18 mouse cellular contexts compared by ENCODE assay signal in the genomic region with DNA sequence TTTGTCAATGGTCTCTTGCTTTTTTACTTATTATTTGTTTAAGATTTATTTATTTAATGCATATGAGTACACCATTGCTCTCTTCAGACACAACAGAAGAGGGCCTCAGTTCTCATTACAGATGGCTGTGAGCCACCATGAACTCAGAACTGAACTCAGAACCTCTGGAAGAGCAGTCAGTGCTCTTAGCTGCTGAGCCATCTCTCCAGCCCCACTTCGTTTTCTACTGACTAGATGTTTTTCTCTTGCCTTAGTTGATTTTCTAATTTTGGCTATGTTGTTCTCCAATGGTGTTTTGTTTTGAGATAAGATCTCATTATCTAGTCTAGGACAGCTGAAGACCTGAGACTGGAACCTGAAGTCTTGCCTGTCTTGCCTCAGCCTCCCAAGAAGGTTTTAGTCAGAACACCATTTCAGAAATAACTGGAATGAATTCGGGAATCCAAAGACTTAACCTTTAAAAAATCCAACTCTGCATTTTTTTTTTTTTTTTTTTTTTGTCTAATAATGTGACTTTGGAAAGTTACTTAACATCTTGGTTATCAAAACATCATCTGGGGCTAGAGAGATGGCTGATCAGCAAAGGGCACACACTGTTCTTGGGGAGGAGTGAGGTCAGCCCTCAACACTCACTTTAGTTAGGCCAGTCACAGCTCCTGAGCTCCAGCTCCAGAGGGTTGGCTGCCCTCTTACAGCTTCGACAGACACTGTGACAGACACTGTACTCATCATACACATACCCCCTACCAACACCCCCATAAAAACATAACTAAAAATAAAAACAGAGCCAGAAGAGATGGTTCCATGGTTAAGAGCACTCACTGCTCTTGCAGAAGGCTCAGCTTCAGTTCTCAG. TPM values are rescaled to one million over a fixed set of nuclear protein-coding genes. Genes with fewer than 3 reads are reported as not detected.
A peak's percentile ranks its signal among the peaks of the same experiment; 100 is the strongest.
DNase-seq lines count a peak whose midpoint lies in the region; ATAC-seq and TF ChIP-seq lines count a peak whose summit lies in the region.
"Had no signal": no experiment of that assay in that cellular context is flagged by ENCODE, and none has a peak within 500 bp of the region (broad histone marks: within the 10 kb centered on the region; RNA-seq: fewer than 3 reads in every experiment).

No protein-coding gene starts in this region.

- H3K4me1 ChIP-seq in erythroblast, embryonic 14.5 days (ENCODE audit: control insufficient read depth): peaks cover 61% of the 10 kb centered on the region
- H3K4me1 ChIP-seq in lung, embryonic 14.5 days (ENCODE audit: insufficient read depth): no peaks in the 10 kb centered on the region
- peaks cover 6% of the 10 kb centered on the region; the same call in 1 of the 2 replicates for H3K4me1 ChIP-seq in embryonic facial prominence, embryonic 14.5 days (ENCODE audit: control insufficient read depth, insufficient read depth, low read length)

- H3K9me3 ChIP-seq in erythroblast, embryonic 14.5 days (ENCODE audit: control insufficient read depth, low read length): no peaks in the 10 kb centered on the region
- H3K9me3 ChIP-seq in lung, embryonic 14.5 days (ENCODE audit: low read depth, low read length): no peaks in the 10 kb centered on the region
- no peaks in the 10 kb centered on the region for H3K9me3 ChIP-seq in embryonic facial prominence, embryonic 14.5 days (ENCODE audit: control insufficient read depth, low read length)
- H3K9me3 ChIP-seq: forebrain, embryonic 12.5 days had no signal

- H3K36me3 ChIP-seq in erythroblast, embryonic 14.5 days (ENCODE audit: control insufficient read depth): peaks cover 20% of the 10 kb centered on the region
- H3K36me3 ChIP-seq in lung, embryonic 14.5 days (ENCODE audit: insufficient read depth): peaks cover 9% of the 10 kb centered on the region; the same call in 1 of the 2 replicates
- peaks cover 4% of the 10 kb centered on the region; the same call in 1 of the 2 replicates for H3K36me3 ChIP-seq in embryonic facial prominence, embryonic 14.5 days (ENCODE audit: control insufficient read depth, insufficient read depth, low read length)

- DNase-seq in lung, embryonic 14.5 days: no peak
- no peak for DNase-seq in lung, postnatal 36 days
- DNase-seq in embryonic facial prominence, embryonic 14.5 days (ENCODE audit: low spot score): no peak
- peak; percentile 57 for DNase-seq in skeletal muscle tissue, adult 2 months (ENCODE audit: low read depth, low spot score)
- no peak for DNase-seq in left cerebral cortex, adult 2 months (ENCODE audit: extremely low spot score in 1 of 2, low spot score in 2 of 2)
- no peak for DNase-seq in ovary, postnatal 36 days (ENCODE audit: low spot score)
- DNase-seq: cerebellum, adult 8-10 months; gastrocnemius, postnatal 14 days had no signal

- H3K27ac ChIP-seq in lung, embryonic 14.5 days (ENCODE audit: low read depth): no peak overlapping the region
- H3K27ac ChIP-seq in embryonic facial prominence, embryonic 14.5 days (replicated peaks; ENCODE audit: low read depth, low read length): no peak overlapping the region
- H3K27ac ChIP-seq in left cerebral cortex, adult 2 months: no peak overlapping the region
- H3K27ac ChIP-seq: forebrain, embryonic 12.5 days had no signal

- H3K4me3 ChIP-seq in erythroblast, embryonic 14.5 days (replicated peaks): peak overlapping the region; percentile 35
- no peak overlapping the region for H3K4me3 ChIP-seq in lung, embryonic 14.5 days (ENCODE audit: low read depth, low read length)
- no peak overlapping the region for H3K4me3 ChIP-seq in embryonic facial prominence, embryonic 14.5 days (ENCODE audit: low read depth, low read length)
- no peak overlapping the region for H3K4me3 ChIP-seq in left cerebral cortex, adult 2 months

- intact Hi-C loops in left cerebral cortex, adult 2 months (cut with DNase I): no loop called here

- H3K27me3 ChIP-seq in erythroblast, embryonic 14.5 days (ENCODE audit: control insufficient read depth): no peaks in the 10 kb centered on the region
- no peaks in the 10 kb centered on the region for H3K27me3 ChIP-seq in lung, embryonic 14.5 days (ENCODE audit: insufficient read depth, low read length)
- no peaks in the 10 kb centered on the region for H3K27me3 ChIP-seq in embryonic facial prominence, embryonic 14.5 days (replicated peaks; ENCODE audit: control insufficient read depth, insufficient read depth, low read length)
- H3K27me3 ChIP-seq: forebrain, embryonic 12.5 days had no signal

- 67% methylated on average over 3 of the region's 3 CpGs for whole genome bisulfite sequencing in lung, embryonic 14.5 days
- WGBS in embryonic facial prominence, embryonic 14.5 days: 76% methylated on average over 3 of the region's 3 CpGs

- peak overlapping the region; percentile 83; the same call in 1 of the 2 replicates for H3K4me2 ChIP-seq in lung, embryonic 14.5 days
- H3K4me2 ChIP-seq in embryonic facial prominence, embryonic 14.5 days (ENCODE audit: low read depth, low read length): 0 out of 2 replicates have a peak overlapping the region, but pooled peaks have one; percentile 8

- no peak for ATAC-seq in erythroblast, adult 5-6 weeks (replicated peaks; ENCODE audit: low FRiP score, poor library complexity, severe bottlenecking)
- ATAC-seq in lung, embryonic 14.5 days (ENCODE audit: insufficient read depth): no peak
- no peak for ATAC-seq in embryonic facial prominence, embryonic 14.5 days (ENCODE audit: low read depth)
- ATAC-seq: intestine, embryonic 16.5 days; midbrain, embryonic 16.5 days had no signal

- H3K9ac ChIP-seq in lung, embryonic 14.5 days: no peak overlapping the region
- no peak overlapping the region for H3K9ac ChIP-seq in embryonic facial prominence, embryonic 14.5 days (ENCODE audit: low read depth, low read length)
- H3K9ac ChIP-seq: forebrain, embryonic 12.5 days had no signal

- no peak for TF ChIP-seq CTCF in lung, embryonic 14.5 days (IDR thresholded peaks at IDR 0.05; ENCODE audit: low read depth)
- TF ChIP-seq CTCF in left cerebral cortex, adult 2 months (IDR thresholded peaks at IDR 0.05): no peak

RNA-seq across cellular contexts. Expression of gene Samhd1, which starts 2.2 kb away (rescaled TPM):
- polyA plus RNA-seq in erythroblast, embryonic 14.5 days (2012): 0.75 and 1.0 TPM in 2 replicates
- total RNA-seq in erythroblast, adult 5-6 weeks (2015; ENCODE audit: low replicate concordance): 69.9 and 105 TPM in 2 replicates
- 81.6 and 89.4 TPM in 2 replicates for total RNA-seq in erythroblast, adult 5-6 weeks (2017; ENCODE audit: low replicate concordance)
- polyA plus RNA-seq in lung, embryonic 14.5 days (2014; fragmentation: Nextera tagmentation; extraction: Ambion mirVana): 36.2 and 37.0 TPM in 2 replicates
- 23.6 and 24.0 TPM in 2 replicates for polyA plus RNA-seq in embryonic facial prominence, embryonic 14.5 days (2014; fragmentation: Nextera tagmentation; extraction: Ambion mirVana)
- total RNA-seq in left cerebral cortex, adult 2 months (2021): 10 to 100 TPM; 12.7 to 12.9 TPM

RNA-seq across cellular contexts. Expression of gene Tldc2, which starts 46.1 kb away (rescaled TPM):
- polyA plus RNA-seq in erythroblast, embryonic 14.5 days (2012): not detected in 2 replicates
- not detected in 2 replicates for total RNA-seq in erythroblast, adult 5-6 weeks (2015; ENCODE audit: low replicate concordance)
- not detected in 2 replicates for total RNA-seq in erythroblast, adult 5-6 weeks (2017; ENCODE audit: low replicate concordance)
- polyA plus RNA-seq in lung, embryonic 14.5 days (2014; fragmentation: Nextera tagmentation; extraction: Ambion mirVana): not detected in 2 replicates
- polyA plus RNA-seq in embryonic facial prominence, embryonic 14.5 days (2014; fragmentation: Nextera tagmentation; extraction: Ambion mirVana): not detected in 2 replicates
- total RNA-seq in left cerebral cortex, adult 2 months (2021): not detected
- total RNA-seq: ES-E14; gastrocnemius, postnatal 14 days; hematopoietic stem cell, adult 5-6 weeks; left cerebral cortex, postnatal 14 days had no signal
- polyA plus RNA-seq: forebrain, embryonic 12.5 days; intestine, embryonic 16.5 days; midbrain, embryonic 16.5 days; neural tube, embryonic 14.5 days; testis, adult 2 months had no signal

RNA-seq across cellular contexts. Expression of gene Soga1, which starts 53.9 kb away (rescaled TPM):
- 0.08 and 0.14 TPM in 2 replicates for polyA plus RNA-seq in erythroblast, embryonic 14.5 days (2012)
- total RNA-seq in erythroblast, adult 5-6 weeks (2015; ENCODE audit: low replicate concordance): 0.21 and 1.3 TPM in 2 replicates
- total RNA-seq in erythroblast, adult 5-6 weeks (2017; ENCODE audit: low replicate concordance): 0.56 and 1.1 TPM in 2 replicates
- polyA plus RNA-seq in lung, embryonic 14.5 days (2014; fragmentation: Nextera tagmentation; extraction: Ambion mirVana): 8.6 and 8.9 TPM in 2 replicates
- 5.2 and 6.3 TPM in 2 replicates for polyA plus RNA-seq in embryonic facial prominence, embryonic 14.5 days (2014; fragmentation: Nextera tagmentation; extraction: Ambion mirVana)
- total RNA-seq in left cerebral cortex, adult 2 months (2021): 10 to 100 TPM; 20.2 to 25.1 TPM

Comparison
In these comparisons a context has a peak if more than half of its experiments do, and no peak if none do; other contexts are left out.
1. RNA of gene Samhd1, which starts 2.2 kb away (polyA plus RNA-seq): 36.2 to 37.0 TPM in lung, embryonic 14.5 days and 23.6 to 24.0 TPM in embryonic facial prominence, embryonic 14.5 days; 0.75 to 1.0 TPM in erythroblast, embryonic 14.5 days; every median in the first group is over 10 times any median in the second.